Mouse (Mus musculus): ENCODE results near the gene Olfr1432.
"Not testable (repeated sequence)": the region's sequence is repeated elsewhere in the genome, so short reads cannot be mapped to it uniquely, and the experiment has no call there.

The Olfr1432 gene

DNA sequence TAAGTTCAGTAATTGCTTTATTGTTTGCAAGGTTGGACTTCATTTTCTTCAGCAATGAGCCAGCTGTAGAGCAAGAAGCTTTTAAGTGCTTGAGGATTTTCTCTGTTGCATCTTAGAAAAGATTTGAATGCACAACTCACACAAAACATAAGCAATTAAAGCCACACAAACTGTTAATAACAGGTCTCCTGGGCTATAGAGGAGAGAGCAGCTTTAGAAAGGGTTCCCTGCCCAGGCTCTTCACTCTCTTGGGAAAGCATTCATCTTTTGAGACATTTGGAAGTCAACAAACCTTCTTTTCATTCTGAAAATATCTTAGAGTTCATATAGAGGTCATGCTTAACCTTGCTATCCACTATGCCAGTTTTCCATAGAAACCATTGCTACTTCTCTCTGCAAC, at the start of gene Olfr1432:
Gene Olfr1432, minus strand, starts transcription at position 101 of the 400 bp plus-strand sequence.
- not testable (repeated sequence) for DNase-seq (ENCODE audit: low read depth)

DNA sequence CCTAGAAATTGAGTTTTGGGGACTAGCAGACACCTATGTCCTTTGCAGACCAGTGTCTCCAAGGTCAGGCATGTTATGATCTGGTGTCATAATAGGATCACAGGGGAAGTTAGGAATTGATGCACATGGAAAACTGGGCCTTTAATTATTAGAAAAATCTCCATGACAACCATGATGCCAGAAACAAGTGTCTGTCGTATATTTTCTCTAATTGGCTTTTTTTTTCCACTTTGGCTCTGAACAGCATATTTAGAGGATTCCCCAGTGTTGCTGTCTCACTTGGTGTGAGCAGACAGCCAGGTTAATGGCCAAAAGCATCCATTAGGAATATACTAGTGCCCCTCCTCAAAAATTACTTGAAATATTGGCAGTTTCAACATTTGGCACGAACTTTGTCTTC, 47.2 kb upstream of the Olfr1432 start, which contains the start of gene Olfr1434:
Gene Olfr1434, plus strand, starts transcription at position 301 of the 400 bp plus-strand sequence.
- no peak for DNase-seq (ENCODE audit: low read depth)

DNA sequence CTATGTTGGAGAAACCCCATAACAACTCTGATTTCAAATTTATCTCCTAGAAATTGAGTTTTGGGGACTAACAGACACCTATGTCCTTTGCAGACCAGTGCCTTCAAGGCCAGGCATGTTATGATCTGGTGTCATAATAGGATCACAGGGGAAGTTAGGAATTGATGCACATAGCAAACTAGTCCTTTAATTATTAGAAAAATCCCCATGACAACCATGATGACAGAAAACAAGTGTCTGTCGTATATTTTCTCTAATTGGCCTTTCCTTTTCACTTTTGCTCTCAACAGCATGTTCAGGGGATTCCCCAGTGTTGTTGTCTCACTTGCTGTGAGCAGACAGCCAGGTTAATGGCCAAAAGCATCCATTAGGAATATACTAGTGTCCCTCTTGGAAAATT, 28.3 kb upstream of the Olfr1432 start, which contains the start of gene Olfr235:
Gene Olfr235, plus strand, starts transcription at position 301 of the 400 bp plus-strand sequence.
- no peak for DNase-seq (ENCODE audit: low read depth)

DNA sequence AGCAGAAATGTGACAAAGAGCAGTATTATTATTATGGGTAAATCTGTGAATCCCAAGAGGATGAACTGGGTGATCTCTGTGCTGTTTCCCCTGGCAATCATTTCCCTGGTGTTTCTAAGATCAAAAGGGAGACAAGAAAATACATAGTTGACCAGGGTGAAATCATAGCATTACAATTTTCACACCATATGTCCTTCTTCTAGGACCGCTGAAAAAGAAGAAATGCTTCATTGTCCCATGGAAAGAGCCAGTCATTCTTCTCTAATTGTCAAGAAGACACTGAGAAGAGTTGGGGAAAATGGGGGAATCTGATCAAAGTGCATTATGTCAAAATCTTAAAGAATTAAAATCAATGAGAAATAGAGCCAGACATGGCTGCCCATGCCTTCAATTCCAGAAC, 9.2 kb upstream of the Olfr1432 start, which contains the start of gene Olfr262:
Gene Olfr262, minus strand, starts transcription at position 101 of the 400 bp plus-strand sequence.
- DNase-seq (ENCODE audit: low read depth) = no peak

DNA sequence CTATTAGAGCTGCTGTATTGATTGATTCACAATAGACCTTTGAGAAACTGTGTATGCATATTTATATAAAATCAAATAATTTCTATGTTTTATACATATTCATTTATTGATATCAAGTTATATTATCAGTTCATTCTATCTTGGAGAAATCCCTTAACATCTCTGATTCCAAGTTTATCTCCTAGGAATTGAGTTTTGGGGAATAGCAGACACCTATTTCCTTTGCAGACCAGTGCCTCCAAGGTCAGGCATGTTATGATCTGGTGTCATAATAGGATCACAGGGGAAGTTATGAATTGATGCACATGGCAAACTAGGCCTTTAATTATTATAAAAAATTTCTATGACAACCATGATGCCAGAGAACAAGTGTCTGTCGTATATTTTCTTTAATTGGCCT, 32.1 kb downstream of the Olfr1432 start, which contains the start of gene Olfr1431:
Gene Olfr1431, plus strand, starts transcription at position 301 of the 400 bp plus-strand sequence.
- no peak for DNase-seq (ENCODE audit: low read depth)

DNA sequence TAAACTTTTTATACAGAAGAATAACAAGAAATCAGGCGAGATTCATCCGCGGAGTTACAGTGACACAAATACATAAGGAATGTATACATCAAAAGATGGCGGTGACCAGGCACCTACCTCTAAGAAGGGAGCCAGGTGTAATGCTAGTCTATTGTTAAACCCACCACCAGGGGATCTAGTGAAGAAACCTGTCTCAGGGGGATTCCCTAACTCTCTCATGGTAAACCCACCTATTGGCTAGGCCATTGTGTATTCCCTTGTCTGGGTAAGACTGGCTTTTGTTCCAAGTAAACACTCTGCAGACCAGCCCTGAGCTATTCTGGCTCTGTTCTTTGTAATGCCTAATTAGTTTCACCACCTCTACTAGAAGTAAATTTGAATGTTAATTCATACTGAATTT, 33.3 kb downstream of the Olfr1432 start:
- DNase-seq (ENCODE audit: low read depth) = not testable (repeated sequence)

Data from c-Kit-positive CD71-negative TER-119-negative erythroid progenitor cells, embryonic 14.5 days (primary cell).